Mouse (Mus musculus) right cerebral cortex, postnatal 4 days (tissue): ENCODE measurements at regions not wholly inside any gene's neighbourhood (a gene's known extent, or its start where the extent isn't known, plus 50 kb on each side); places are given as distances from the start of the nearest gene placed in this dataset.

Experiments used
- DNase-seq: peaks from one replicate; pipeline ENCODE4 v3.0.0-alpha.2; 2022

- peak; percentile 22 for DNase-seq
These were observed 128.7 kb upstream of the Itga1 start for GRCm38 (mm10) chr13:115230494-115230893.

GRCm38 (mm10) chr13:115226824-115227223 is 125.1 kb upstream of the Itga1 start:
- no peak for DNase-seq

- no peak for DNase-seq
These were observed 117.9 kb upstream of the Itga1 start for GRCm38 (mm10) chr13:115219701-115220100.

- DNase-seq: no peak
These were observed 109.5 kb upstream of the Itga1 start for GRCm38 (mm10) chr13:115211285-115211684.

GRCm38 (mm10) chr13:115210643-115211208 is 109.0 kb upstream of the Itga1 start:
- no peak for DNase-seq

- DNase-seq: no peak
These were observed 107.8 kb upstream of the Itga1 start for GRCm38 (mm10) chr13:115209402-115210192.

- DNase-seq: no peak
These were observed 105.0 kb upstream of the Itga1 start for GRCm38 (mm10) chr13:115206723-115207122.

- no peak for DNase-seq
These were observed 97.4 kb upstream of the Itga1 start for GRCm38 (mm10) chr13:115199166-115199565.

- no peak for DNase-seq
These were observed 86.3 kb upstream of the Itga1 start for GRCm38 (mm10) chr13:115188066-115188465.

GRCm38 (mm10) chr13:115187356-115187755 is 85.6 kb upstream of the Itga1 start:
- no peak for DNase-seq

- no peak for DNase-seq
These were observed 80.6 kb upstream of the Itga1 start for GRCm38 (mm10) chr13:115182211-115182870.

- DNase-seq: no peak
These were observed 76.6 kb upstream of the Itga1 start for GRCm38 (mm10) chr13:115178175-115178917.

GRCm38 (mm10) chr13:115171347-115172062 is 69.7 kb upstream of the Itga1 start:
- no peak for DNase-seq

GRCm38 (mm10) chr13:115165981-115166380 is 64.2 kb upstream of the Itga1 start:
- DNase-seq: no peak

GRCm38 (mm10) chr13:115162689-115163413 is 61.1 kb upstream of the Itga1 start:
- DNase-seq: no peak

- no peak for DNase-seq
These were observed 57.6 kb upstream of the Itga1 start for GRCm38 (mm10) chr13:115159386-115159785.
